Mouse (Mus musculus): ENCODE results near the gene 4931422A03Rik. TPM values are rescaled to one million over a fixed set of nuclear protein-coding genes. Genes with fewer than 3 reads are reported as not detected.

The 4931422A03Rik gene
- polyA plus RNA-seq, 1 experiment, result 0.41 TPM

DNA sequence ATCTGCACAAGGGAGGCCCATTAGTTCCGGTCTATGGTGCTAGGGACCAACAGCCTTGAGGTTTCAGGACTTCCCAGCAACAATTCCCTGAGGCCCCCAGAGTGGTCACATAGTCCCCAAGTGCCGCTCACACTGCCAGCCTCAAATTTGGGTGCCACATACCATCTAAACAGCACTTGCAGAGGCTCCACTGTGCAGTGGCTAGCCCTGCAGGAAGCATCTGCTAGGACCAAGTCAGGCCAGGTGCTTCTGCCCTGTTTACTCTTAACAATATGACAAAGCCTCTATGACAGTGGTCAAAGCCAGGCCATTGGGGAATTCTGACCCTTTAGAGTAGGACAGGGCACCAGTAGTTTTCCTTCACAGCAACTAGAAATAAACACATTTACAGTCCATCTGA lies 91.5 kb downstream of the 4931422A03Rik start:
- no peak for DNase-seq (ENCODE audit: low spot score)

- no peak for DNase-seq (ENCODE audit: low spot score)
Observed at GRCm38 (mm10) chr2:103935691-103936435, 92.3 kb downstream of the 4931422A03Rik start.

GRCm38 (mm10) chr2:103934670-103935069 lies 93.5 kb downstream of the 4931422A03Rik start:
- DNase-seq (ENCODE audit: low spot score), result no peak

GRCm38 (mm10) chr2:103934270-103934669 lies 93.9 kb downstream of the 4931422A03Rik start:
- no peak for DNase-seq (ENCODE audit: low spot score)

DNA sequence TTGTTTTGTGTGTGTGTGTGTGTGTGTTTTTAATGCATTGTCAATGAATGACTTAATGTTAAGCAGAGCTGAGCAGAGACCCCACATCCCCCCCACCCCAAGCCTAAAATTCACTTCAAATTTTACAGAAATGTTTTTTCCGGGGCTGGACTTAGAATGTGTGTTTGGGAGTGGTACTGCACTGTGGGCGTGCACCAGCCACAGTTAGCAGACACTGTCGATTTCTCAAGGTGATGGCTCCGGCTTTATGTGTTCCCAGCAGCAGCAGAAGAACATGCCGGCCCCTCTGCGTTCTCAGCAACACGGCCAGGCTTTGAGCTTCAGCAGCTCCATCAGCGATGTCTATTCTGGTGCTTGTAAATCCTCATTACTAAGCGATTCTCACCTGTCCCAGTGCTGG lies 95.7 kb downstream of the 4931422A03Rik start:
- DNase-seq (ENCODE audit: low spot score), result no peak

GRCm38 (mm10) chr2:103932025-103932424 lies 96.1 kb downstream of the 4931422A03Rik start:
- no peak for DNase-seq (ENCODE audit: low spot score)

- no peak for DNase-seq (ENCODE audit: low spot score)
Observed at GRCm38 (mm10) chr2:103931511-103931911, 96.7 kb downstream of the 4931422A03Rik start.

GRCm38 (mm10) chr2:103930306-103931019 lies 97.7 kb downstream of the 4931422A03Rik start:
- no peak for DNase-seq (ENCODE audit: low spot score)

- no peak for DNase-seq (ENCODE audit: low spot score)
Observed at GRCm38 (mm10) chr2:103927610-103928145, 100.5 kb downstream of the 4931422A03Rik start.

- DNase-seq (ENCODE audit: low spot score), result no peak
Observed at GRCm38 (mm10) chr2:103926586-103927113, 101.5 kb downstream of the 4931422A03Rik start.

GRCm38 (mm10) chr2:103919488-103919887 lies 108.7 kb downstream of the 4931422A03Rik start:
- DNase-seq (ENCODE audit: low spot score), result no peak

GRCm38 (mm10) chr2:103918375-103918774 lies 109.8 kb downstream of the 4931422A03Rik start:
- DNase-seq (ENCODE audit: low spot score), result no peak

GRCm38 (mm10) chr2:103917375-103917774 lies 110.8 kb downstream of the 4931422A03Rik start:
- no peak for DNase-seq (ENCODE audit: low spot score)

Other genes with a start within 250 kb of the 4931422A03Rik start
- 107 and 119 TPM in 2 replicates for gene Caprin1, start 230.7 kb downstream of the 4931422A03Rik start, polyA plus RNA-seq (2012; rRNA removed)
- 36.3 and 37.0 TPM in 2 replicates for gene Lmo2, start 70.4 kb downstream of the 4931422A03Rik start, polyA plus RNA-seq (2012; rRNA removed)
- 51.2 and 54.3 TPM in 2 replicates for gene Fbxo3, start 640 bp downstream of the 4931422A03Rik start, polyA plus RNA-seq (2012; rRNA removed)
- 0.12 and 0.25 TPM in 2 replicates for gene Gm10912, start 37.5 kb upstream of the 4931422A03Rik start, polyA plus RNA-seq (2012; rRNA removed)
- not detected in 2 replicates for gene Gm10799, start 40.2 kb upstream of the 4931422A03Rik start, polyA plus RNA-seq (2012; rRNA removed)
- 17.4 and 18.2 TPM in 2 replicates for gene Cd59b, start 41.5 kb upstream of the 4931422A03Rik start, polyA plus RNA-seq (2012; rRNA removed)
- gene Cd59a, start 67.4 kb upstream of the 4931422A03Rik start, polyA plus RNA-seq (2012; rRNA removed), result 122 and 131 TPM in 2 replicates
- 0.09 and 0.12 TPM in 2 replicates for gene A930018P22Rik, start 94.4 kb upstream of the 4931422A03Rik start, polyA plus RNA-seq (2012; rRNA removed)

Measured in urinary bladder, adult 2 months (tissue).